21 mouse cellular contexts compared by ENCODE assay signal in the genomic region with DNA sequence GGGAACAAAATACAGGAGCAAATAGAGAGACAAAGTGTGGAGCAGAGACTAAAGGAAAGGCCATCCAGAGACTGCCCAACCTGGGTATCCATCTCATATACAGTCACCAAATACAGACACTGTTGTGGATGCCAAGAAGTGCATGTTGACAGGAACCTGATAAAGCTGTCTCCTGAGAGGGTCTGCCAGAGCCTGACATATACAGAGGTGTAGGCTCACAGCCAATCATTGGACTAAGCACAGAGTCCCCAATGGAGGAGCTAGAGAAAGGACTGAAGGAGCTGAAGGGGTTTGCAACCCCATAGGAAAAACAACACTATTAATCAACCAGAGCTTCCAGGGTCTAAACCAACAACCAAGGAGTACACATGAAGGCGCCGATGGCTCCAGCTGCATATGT. TPM values are rescaled to one million over a fixed set of nuclear protein-coding genes. Genes with fewer than 3 reads are reported as not detected.
"Had no signal": no experiment of that assay in that cellular context is flagged by ENCODE, and none has a peak within 500 bp of the region (broad histone marks: within the 10 kb centered on the region; RNA-seq: fewer than 3 reads in every experiment).

No protein-coding gene starts in this region.

- H3K27ac ChIP-seq: midbrain, embryonic 10.5 days; midbrain, embryonic 12.5 days; neural tube, embryonic 13.5 days; neural tube, embryonic 15.5 days had no signal

- H3K4me2 ChIP-seq: lung, embryonic 14.5 days; midbrain, embryonic 12.5 days; neural tube, embryonic 13.5 days; neural tube, embryonic 15.5 days had no signal

- H3K9me3 ChIP-seq: midbrain, embryonic 10.5 days; midbrain, embryonic 12.5 days; neural tube, embryonic 13.5 days; neural tube, embryonic 15.5 days had no signal

- DNase-seq: lung, adult 18-20 months; lung, embryonic 14.5 days; lung, postnatal 10 days; lung, postnatal 4 days; midbrain, embryonic 14.5 days; retina, postnatal 1 day; right cerebral cortex, adult 18-20 months; right cerebral cortex, postnatal 25 days; right cerebral cortex, postnatal 4 days; spleen, adult 18-20 months; thymus, adult 18-20 months; thymus, postnatal 14 days; thymus, postnatal 36 days had no signal

- H3K36me3 ChIP-seq: midbrain, embryonic 10.5 days; midbrain, embryonic 12.5 days; neural tube, embryonic 13.5 days; neural tube, embryonic 15.5 days had no signal

- H3K27me3 ChIP-seq: midbrain, embryonic 12.5 days; neural tube, embryonic 13.5 days; neural tube, embryonic 15.5 days had no signal

- H3K9ac ChIP-seq: lung, embryonic 14.5 days; midbrain, embryonic 12.5 days; neural tube, embryonic 13.5 days; neural tube, embryonic 15.5 days had no signal

- H3K4me3 ChIP-seq: midbrain, embryonic 10.5 days; midbrain, embryonic 12.5 days; myocyte; neural tube, embryonic 13.5 days; neural tube, embryonic 15.5 days had no signal

- ATAC-seq: midbrain, embryonic 16.5 days had no signal

- H3K4me1 ChIP-seq: midbrain, embryonic 10.5 days; midbrain, embryonic 12.5 days; neural tube, embryonic 13.5 days; neural tube, embryonic 15.5 days had no signal

RNA-seq across cellular contexts. Expression of a gene that starts 32.4 kb away (rescaled TPM):
- total RNA-seq: megakaryocyte, adult 5-6 weeks; megakaryocyte-erythroid progenitor cell, adult 5-6 weeks had no signal
- polyA plus RNA-seq: myocyte had no signal
